Mouse (Mus musculus) forebrain, embryonic 14.5 days (tissue): Measurements from ENCODE around the gene Apaf1. TPM values are rescaled to one million over a fixed set of nuclear protein-coding genes. Genes with fewer than 3 reads are reported as not detected.

ENCODE experiments used
- ATAC-seq: fragments of 200-750 bp; cut with Nextera tagmentation; 2 replicates; pipeline ENCODE4 v1.8.0; 2017; ENCODE audit warnings: mild to moderate bottlenecking, moderate library complexity
- DNase-seq: peaks from one replicate; pipeline ENCODE4 v3.0.0-alpha.2; 2015; ENCODE audit warnings: low spot score
- H3K27ac ChIP-seq: fragments of 300-500 bp; sonication (generic); 2 replicates; pipeline ENCODE4 v1.5.1; 2014; ENCODE audit warnings: low read depth, mild to moderate bottlenecking, control low read depth, low read length, moderate library complexity
- H3K27me3 ChIP-seq: fragments of 300-500 bp; sonication (generic); replicated peaks from 2 replicates; pipeline ENCODE4 v1.6.1; 2014; ENCODE audit warnings: low read length, control low read depth, mixed read lengths; ENCODE audit not compliant: control insufficient read depth, insufficient read depth
- H3K36me3 ChIP-seq: fragments of 300-500 bp; sonication (generic); 2 replicates; pipeline ENCODE4 v1.6.1; 2014; ENCODE audit warnings: low read length, control low read depth; ENCODE audit not compliant: control insufficient read depth, insufficient read depth
- H3K4me1 ChIP-seq: fragments of 300-500 bp; sonication (generic); 2 replicates; pipeline ENCODE4 v1.6.1; 2014; ENCODE audit warnings: antibody characterized with exemption, low read length, control low read depth; ENCODE audit not compliant: control insufficient read depth, insufficient read depth
- H3K4me2 ChIP-seq: fragments of 300-500 bp; sonication (generic); 2 replicates; pipeline ENCODE4 v1.6.1; 2014; ENCODE audit warnings: mild to moderate bottlenecking, control low read depth, low read length
- H3K4me3 ChIP-seq: fragments of 300-500 bp; sonication (generic); 2 replicates; pipeline ENCODE4 v1.5.1; 2014; ENCODE audit warnings: low read depth, low read length, control low read depth
- H3K9ac ChIP-seq: fragments of 300-500 bp; sonication (generic); 2 replicates; pipeline ENCODE4 v1.6.1; 2014; ENCODE audit warnings: mild to moderate bottlenecking, low read length, control low read depth, moderate library complexity
- H3K9me3 ChIP-seq: fragments of 300-500 bp; sonication (generic); replicated peaks from 2 replicates; pipeline ENCODE4 v1.6.1; 2016; ENCODE audit warnings: low read length, control low read depth, mixed read lengths; ENCODE audit not compliant: control insufficient read depth
- WGBS: fragments of 180-500 bp; shearing (Covaris S2); extraction: QIAGEN DNeasy Blood & Tissue Kit; methylation state at CpG from one replicate; pipeline ENCODE4 v1.1.7; 2014; 5-methylcytosine and 5-hydroxymethylcytosine counted together
- polyA plus RNA-seq: library from polyadenylated mRNA; unstranded; fragments of >200 nt; fragmentation: Nextera tagmentation; extraction: Ambion mirVana; gene quantifications from 2 replicates; pipeline ENCODE4 v1.2.1, GENCODE M21; 2014

Gene Apaf1
- 21.2 and 22.9 TPM in 2 replicates for polyA plus RNA-seq

DNA sequence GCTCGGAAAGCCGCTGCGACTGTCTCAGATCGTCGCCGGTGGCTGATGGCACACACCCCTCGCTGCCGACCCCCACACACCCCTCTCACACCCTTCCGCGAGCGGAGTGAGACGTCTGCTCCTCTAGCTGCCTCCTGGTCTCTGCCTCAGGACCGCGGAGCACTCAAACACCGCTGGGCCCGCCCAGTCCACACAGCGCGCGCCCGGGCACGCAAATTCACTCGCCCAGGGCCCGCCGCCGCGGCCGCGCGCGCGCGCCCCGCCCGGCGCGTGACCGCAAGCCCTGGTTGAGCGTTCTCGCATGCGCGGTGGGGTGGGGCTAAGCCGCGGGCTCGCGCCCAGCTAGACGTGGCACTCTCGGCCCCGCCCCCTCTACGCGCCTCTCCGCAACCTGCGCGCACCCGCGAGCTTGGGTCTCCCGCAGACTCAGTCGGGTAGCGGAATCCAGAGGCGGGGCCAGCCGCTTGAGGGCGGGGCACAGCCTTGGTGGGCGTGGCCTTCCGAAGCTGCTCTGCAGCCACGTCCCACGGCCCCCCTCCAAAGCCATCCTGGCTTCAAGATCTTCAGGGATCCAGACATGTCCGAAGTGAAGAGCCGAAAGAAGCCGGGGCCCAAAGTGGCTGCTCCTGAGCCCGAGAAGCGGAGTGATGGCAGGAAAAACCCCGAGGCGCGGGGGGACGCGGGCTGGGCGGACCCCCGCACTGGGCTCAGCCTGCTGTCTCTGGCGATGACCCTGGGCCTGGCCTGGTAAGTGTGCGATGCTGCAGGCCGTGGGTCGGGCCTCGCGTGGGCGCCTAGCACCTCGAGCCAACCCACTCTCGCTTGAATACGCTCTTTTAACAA lies at the start of gene Apaf1, which contains the start of gene Ikbip:
Gene Apaf1, minus strand, starts transcription at position 221 of the 843 bp plus-strand sequence.
Gene Ikbip, plus strand, starts transcription at position 391 of the 843 bp plus-strand sequence.
- Histone ChIP-seq H3K36me3 (peaks cover 11% of the 10 kb centered on the region), H3K4me2 (peak within 1 kb of the TSS; percentile 61), H3K4me3 (peak within 1 kb of the TSS; percentile 67), H3K27me3 (no peaks in the 10 kb centered on the region), H3K9ac (peak within 1 kb of the TSS; percentile 76), H3K4me1 (no peaks in the 10 kb centered on the region), H3K9me3 (no peaks in the 10 kb centered on the region), H3K27ac (peak within 1 kb of the TSS; percentile 84)
- under 1% methylated on average over 86 of the region's 87 CpGs for WGBS
- peak; percentile 96 for ATAC-seq
- DNase-seq, result peak; percentile 99

DNA sequence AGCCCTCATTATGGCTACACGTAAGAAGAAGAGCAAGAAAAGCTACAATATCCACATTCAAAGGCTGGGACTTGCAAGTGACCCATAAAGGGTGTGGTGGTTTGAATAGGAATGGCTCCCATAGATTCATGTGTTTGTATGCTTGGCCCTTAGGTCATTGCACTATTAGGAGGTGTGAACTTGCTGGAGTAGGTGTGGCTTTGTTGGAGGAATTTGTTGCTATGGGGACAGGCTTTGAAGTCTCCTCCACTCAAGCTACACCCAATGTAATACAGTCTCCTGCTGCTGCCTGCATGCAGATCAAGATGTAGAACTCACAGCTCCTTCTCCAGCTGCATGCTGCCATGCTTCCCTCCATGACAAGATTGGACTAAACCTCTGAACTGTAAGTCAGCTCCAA lies 49.0 kb upstream of the Apaf1 start:
- Histone ChIP-seq H3K4me3 (no peak overlapping the region), H3K9ac (no peak overlapping the region), H3K27ac (no peak overlapping the region), H3K9me3 (no peaks in the 10 kb centered on the region), H3K4me1 (no peaks in the 10 kb centered on the region), H3K4me2 (no peak overlapping the region), H3K36me3 (no peaks in the 10 kb centered on the region), H3K27me3 (no peaks in the 10 kb centered on the region)
- WGBS, result 52% methylated on average over 1 of the region's 1 CpGs
- ATAC-seq (no peak), DNase-seq (no peak)

DNA sequence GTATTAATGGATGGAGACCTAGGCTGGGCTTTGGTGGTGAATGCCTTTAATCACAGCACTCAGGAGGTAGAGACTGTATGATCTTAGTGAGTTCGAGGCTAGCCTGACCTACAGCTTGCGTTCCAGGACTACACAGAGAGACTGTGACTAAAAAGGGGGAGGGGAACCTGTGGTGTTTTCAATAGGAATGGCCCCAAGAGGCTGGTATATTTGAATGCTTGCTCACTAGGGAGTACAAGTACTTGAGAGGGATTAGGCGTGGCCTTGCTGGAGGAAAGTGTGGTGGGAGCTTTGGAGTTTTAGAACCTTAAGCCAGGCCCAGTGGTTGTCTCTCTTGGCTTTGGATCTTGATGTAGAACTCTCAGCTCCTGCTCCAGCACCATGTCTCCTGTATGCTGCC lies 48.2 kb upstream of the Apaf1 start:
- 78% methylated on average over 3 of the region's 3 CpGs for WGBS
- Histone ChIP-seq H3K4me1 (no peaks in the 10 kb centered on the region), H3K4me3 (no peak overlapping the region), H3K9ac (no peak overlapping the region), H3K36me3 (no peaks in the 10 kb centered on the region), H3K4me2 (no peak overlapping the region), H3K9me3 (no peaks in the 10 kb centered on the region), H3K27ac (no peak overlapping the region), H3K27me3 (no peaks in the 10 kb centered on the region)
- ATAC-seq, result no peak
- no peak for DNase-seq

DNA sequence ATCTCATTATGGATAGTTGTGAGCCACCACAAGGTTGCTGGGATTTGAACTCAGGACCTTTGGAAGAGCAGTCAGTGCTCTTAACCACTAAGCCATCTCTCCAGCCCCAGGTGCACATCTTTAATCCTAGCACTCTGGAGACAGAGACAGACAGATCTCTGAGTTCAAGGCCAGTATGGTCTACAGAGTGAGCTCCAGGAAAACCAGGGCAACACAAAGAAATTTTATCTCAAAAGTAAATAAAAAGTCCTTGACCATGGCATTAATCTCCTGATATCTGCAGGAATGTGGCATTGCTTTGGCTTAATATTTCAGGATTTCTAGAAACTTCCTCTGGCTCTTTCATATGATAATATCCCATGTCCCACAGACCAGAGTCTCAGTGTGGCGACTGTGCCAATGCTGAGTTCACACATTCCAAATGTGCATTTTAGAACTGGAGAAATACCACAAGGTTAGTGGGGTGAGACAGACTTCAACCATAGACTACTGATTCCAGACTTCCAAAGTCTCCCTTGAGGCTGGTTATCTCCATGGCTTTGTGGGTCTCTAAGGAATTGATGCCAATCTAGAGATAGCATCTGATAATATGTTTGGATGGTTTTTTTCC lies 46.1 kb upstream of the Apaf1 start:
- no peak for ATAC-seq
- Histone ChIP-seq H3K27ac (no peak overlapping the region), H3K4me3 (no peak overlapping the region), H3K9me3 (no peaks in the 10 kb centered on the region), H3K9ac (no peak overlapping the region), H3K4me1 (peaks cover 3% of the 10 kb centered on the region; the same call in 1 of the 2 replicates), H3K4me2 (no peak overlapping the region), H3K27me3 (no peaks in the 10 kb centered on the region), H3K36me3 (no peaks in the 10 kb centered on the region)
- no peak for DNase-seq
- WGBS, result 79% methylated on average over 1 of the region's 1 CpGs

DNA sequence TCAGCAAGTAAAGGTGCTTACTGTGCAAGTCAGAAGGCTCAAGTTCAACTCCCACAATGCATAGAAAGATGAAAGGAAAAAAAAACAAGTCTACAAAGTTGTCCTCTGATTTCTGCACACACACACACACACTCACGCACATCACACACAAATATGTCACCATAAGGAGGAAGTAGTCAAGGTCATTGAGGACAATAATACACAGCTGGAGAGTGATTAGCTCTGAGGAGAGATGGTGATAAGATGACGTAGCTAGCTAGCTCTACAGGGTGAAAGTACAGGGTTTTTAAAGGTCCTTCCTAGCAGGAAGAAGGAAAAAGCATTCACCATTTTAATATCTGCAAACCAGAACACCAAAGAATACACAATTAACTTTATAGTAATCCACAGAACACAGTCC lies 44.8 kb upstream of the Apaf1 start:
- DNase-seq, result no peak
- Histone ChIP-seq H3K36me3 (no peaks in the 10 kb centered on the region), H3K9ac (no peak overlapping the region), H3K9me3 (no peaks in the 10 kb centered on the region), H3K27ac (no peak overlapping the region), H3K4me1 (peaks cover 7% of the 10 kb centered on the region), H3K4me3 (no peak overlapping the region), H3K27me3 (no peaks in the 10 kb centered on the region), H3K4me2 (no peak overlapping the region)
- ATAC-seq, result no peak
- WGBS, result 78% methylated on average over 2 of the region's 2 CpGs

DNA sequence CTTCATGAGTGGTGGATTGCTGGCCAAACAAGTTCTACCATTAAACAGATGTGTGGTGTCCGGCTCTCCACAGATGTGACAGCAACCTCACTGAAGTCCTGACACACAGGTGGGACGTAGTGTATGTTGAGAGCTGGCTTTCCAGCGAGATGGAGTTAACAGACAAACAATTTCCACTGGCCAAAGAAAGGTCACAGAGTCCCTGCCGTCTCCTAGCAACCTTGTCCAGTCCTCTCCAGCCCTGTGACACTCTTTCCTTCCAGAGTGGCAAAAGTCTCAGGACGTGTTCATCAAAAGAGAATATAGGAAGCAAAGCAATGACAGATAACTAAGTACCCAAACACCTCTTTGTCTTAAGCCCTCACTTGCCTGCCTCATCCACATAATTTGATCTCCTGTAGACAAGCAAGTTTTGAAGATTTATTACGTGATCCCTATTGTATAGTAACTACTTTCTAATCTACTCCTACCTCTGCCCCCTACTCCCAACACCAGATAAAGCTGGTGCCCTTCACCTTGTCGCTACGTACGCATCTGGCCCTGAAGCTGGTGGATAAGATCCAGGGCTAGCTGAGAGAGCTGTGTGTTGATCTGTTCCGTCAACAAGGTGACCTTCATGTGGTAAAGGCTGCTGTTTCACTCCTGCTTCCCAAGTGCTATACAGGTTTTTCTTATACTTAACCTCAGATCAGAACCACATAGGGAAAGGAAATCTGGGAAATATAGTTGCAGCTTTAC lies 44.2 kb upstream of the Apaf1 start:
- ATAC-seq, result no peak
- Histone ChIP-seq H3K4me3 (no peak overlapping the region), H3K4me2 (no peak overlapping the region), H3K27ac (no peak overlapping the region), H3K9me3 (no peaks in the 10 kb centered on the region), H3K9ac (no peak overlapping the region), H3K36me3 (peaks cover 3% of the 10 kb centered on the region), H3K27me3 (no peaks in the 10 kb centered on the region), H3K4me1 (peaks cover 10% of the 10 kb centered on the region)
- DNase-seq, result no peak
- WGBS, result 83% methylated on average over 10 of the region's 10 CpGs

DNA sequence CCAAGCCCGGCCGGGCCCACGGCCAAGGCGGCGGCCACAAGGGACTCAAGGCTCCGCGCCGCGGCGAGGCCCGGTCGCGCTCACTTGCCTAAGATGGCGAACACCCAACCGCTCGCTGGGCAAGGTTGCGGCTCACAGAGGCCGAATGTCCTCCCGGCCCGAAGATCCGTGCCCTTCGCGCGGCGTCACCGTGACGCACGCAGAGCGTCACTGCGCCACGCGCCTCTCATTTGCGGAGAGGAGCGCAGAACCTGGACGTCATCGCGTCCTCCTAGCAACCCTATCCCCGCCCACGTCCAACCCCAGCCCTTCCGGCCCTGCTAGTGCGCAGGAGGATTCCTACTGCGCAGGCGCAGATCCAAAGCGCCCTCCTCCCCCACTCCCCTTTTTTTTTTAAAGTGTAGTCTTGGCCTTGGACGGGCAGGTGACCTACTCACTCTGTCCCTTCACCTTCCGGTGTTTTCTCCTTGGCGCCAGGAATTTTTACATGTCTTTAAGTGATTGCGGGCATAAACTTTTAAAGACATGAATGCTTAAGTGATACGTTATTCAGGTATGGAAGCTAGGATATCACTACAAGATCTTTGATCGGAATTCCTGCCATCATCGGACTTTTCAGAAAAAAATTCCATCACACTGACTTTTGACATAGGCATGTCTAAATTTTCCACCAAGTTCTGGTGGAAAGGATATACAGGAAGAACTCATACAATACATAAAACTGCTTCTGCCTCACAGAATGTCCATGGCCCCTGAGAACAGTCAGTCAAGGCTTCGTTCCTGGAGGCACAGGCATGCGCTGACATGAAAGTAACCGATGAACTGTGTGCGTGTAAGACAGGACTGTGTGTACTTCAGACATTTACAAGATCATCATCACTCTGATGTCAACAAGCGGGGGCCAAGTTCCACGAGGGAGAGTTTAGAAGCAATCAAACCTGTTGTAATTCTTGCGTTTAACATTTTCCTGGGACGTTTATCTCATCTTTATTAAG lies 41.6 kb upstream of the Apaf1 start, which contains the start of gene Slc25a3:
Gene Slc25a3, minus strand, starts transcription at position 232 of the 995 bp plus-strand sequence.
- Histone ChIP-seq H3K27ac (peak within 1 kb of the TSS; percentile 82), H3K9me3 (no peaks in the 10 kb centered on the region), H3K36me3 (peaks cover 24% of the 10 kb centered on the region), H3K4me3 (peak within 1 kb of the TSS; percentile 99), H3K27me3 (no peaks in the 10 kb centered on the region), H3K4me2 (peak within 1 kb of the TSS; percentile 81), H3K4me1 (peaks cover 10% of the 10 kb centered on the region), H3K9ac (peak within 1 kb of the TSS; percentile 97)
- WGBS, result 14% methylated on average over 59 of the region's 59 CpGs
- peak; percentile 100 for ATAC-seq
- peak; percentile 99 for DNase-seq

DNA sequence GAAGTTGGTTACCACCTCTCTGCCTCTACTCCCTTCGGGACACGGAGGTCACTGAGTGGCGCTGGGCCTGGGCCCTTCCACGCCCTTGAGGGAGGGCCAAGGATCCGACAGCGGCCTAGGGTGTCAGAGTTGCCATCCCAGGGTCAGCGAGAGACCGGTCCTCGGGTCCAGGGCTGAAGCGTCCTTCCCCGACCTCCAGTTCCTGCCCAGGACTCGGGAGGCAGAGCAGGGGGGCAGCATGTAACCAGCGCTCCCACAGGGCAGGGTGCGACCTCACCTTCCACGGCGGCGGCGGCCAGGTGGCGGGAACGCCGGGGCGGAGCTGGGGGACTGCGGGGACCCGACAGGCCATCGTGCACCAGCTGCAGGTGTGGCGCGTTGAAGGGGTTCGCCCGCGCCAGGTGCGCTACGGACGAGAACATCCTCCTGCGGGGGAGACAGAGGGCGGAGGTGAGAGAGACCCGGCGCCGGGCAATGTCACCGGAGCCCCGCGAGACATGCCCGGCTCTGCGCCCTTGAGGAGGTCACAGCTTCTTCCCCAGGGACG lies 40.8 kb upstream of the Apaf1 start:
- H3K9me3 ChIP-seq, result no peaks in the 10 kb centered on the region
- under 1% methylated on average over 42 of the region's 44 CpGs for WGBS
- peak overlapping the region; percentile 82 for H3K27ac ChIP-seq
- no peaks in the 10 kb centered on the region for H3K27me3 ChIP-seq
- H3K4me2 ChIP-seq, result peak overlapping the region; percentile 81
- peak overlapping the region; percentile 99 for H3K4me3 ChIP-seq
- peak overlapping the region; percentile 97 for H3K9ac ChIP-seq
- ATAC-seq, result peak; percentile 59
- peaks cover 32% of the 10 kb centered on the region for H3K36me3 ChIP-seq
- H3K4me1 ChIP-seq, result peaks cover 10% of the 10 kb centered on the region
- no peak for DNase-seq
